Mouse (Mus musculus): ENCODE results near the gene Fstl1. TPM values are rescaled to one million over a fixed set of nuclear protein-coding genes. Genes with fewer than 3 reads are reported as not detected.

Gene Fstl1
- polyA plus RNA-seq, 1 experiment from 2014 or later = 210 TPM

- Histone ChIP-seq H3K27ac (replicated peaks) (peak within 1 kb of the TSS; percentile 99), H3K4me1 (peaks cover 24% of the 10 kb centered on the region), H3K4me3 (peak within 1 kb of the TSS; percentile 100), H3K27me3 (replicated peaks; ENCODE audit: low read depth, poor library complexity, severe bottlenecking) (no peaks in the 10 kb centered on the region), H3K9me3 (no peaks in the 10 kb centered on the region), H3K36me3 (replicated peaks) (peaks cover 28% of the 10 kb centered on the region)
- peak; percentile 90 for DNase-seq (ENCODE audit: low spot score)
- WGBS = under 1% methylated on average over 86 of the region's 86 CpGs
These were observed 91.3 kb downstream of the Fstl1 start, which contains the start of gene Lrrc58 for GRCm38 (mm10) chr16:37867791-37868505. TSS of gene Lrrc58 (plus strand) at chr16:37868389.

- peak overlapping the region; percentile 100 for H3K4me3 ChIP-seq
- peak overlapping the region; percentile 99 for H3K27ac ChIP-seq (replicated peaks)
- WGBS = under 1% methylated on average over 87 of the region's 87 CpGs
- H3K4me1 ChIP-seq = peaks cover 24% of the 10 kb centered on the region
- peaks cover 36% of the 10 kb centered on the region for H3K36me3 ChIP-seq (replicated peaks)
- peak; percentile 83 for DNase-seq (ENCODE audit: low spot score)
- no peaks in the 10 kb centered on the region for H3K9me3 ChIP-seq
- H3K27me3 ChIP-seq (replicated peaks; ENCODE audit: low read depth, poor library complexity, severe bottlenecking) = no peaks in the 10 kb centered on the region
These were observed 92.1 kb downstream of the Fstl1 start for GRCm38 (mm10) chr16:37868506-37869469.

GRCm38 (mm10) chr16:37869470-37870231 lies 93.0 kb downstream of the Fstl1 start:
- Histone ChIP-seq H3K27me3 (replicated peaks; ENCODE audit: low read depth, poor library complexity, severe bottlenecking) (no peaks in the 10 kb centered on the region), H3K9me3 (no peaks in the 10 kb centered on the region), H3K4me3 (peak overlapping the region; percentile 100), H3K27ac (replicated peaks) (peak overlapping the region; percentile 99), H3K36me3 (replicated peaks) (peaks cover 38% of the 10 kb centered on the region), H3K4me1 (peaks cover 24% of the 10 kb centered on the region)
- 33% methylated on average over 4 of the region's 4 CpGs for WGBS
- no peak for DNase-seq (ENCODE audit: low spot score)

GRCm38 (mm10) chr16:37871112-37871715 lies 94.5 kb downstream of the Fstl1 start:
- no peak for DNase-seq (ENCODE audit: low spot score)
- WGBS = 89% methylated on average over 4 of the region's 4 CpGs

GRCm38 (mm10) chr16:37874501-37875235 lies 98.0 kb downstream of the Fstl1 start:
- WGBS = 89% methylated on average over 4 of the region's 4 CpGs
- no peaks in the 10 kb centered on the region for H3K9me3 ChIP-seq
- H3K27me3 ChIP-seq (replicated peaks; ENCODE audit: low read depth, poor library complexity, severe bottlenecking) = no peaks in the 10 kb centered on the region
- no peak for DNase-seq (ENCODE audit: low spot score)
- H3K36me3 ChIP-seq (replicated peaks) = peaks cover 79% of the 10 kb centered on the region
- no peak overlapping the region for H3K4me3 ChIP-seq
- no peak overlapping the region for H3K27ac ChIP-seq (replicated peaks)
- peaks cover 19% of the 10 kb centered on the region for H3K4me1 ChIP-seq

More at GRCm38 (mm10) chr16:37871112-37871715, 94.5 kb downstream of the Fstl1 start:
- Histone ChIP-seq H3K36me3 (replicated peaks) (peaks cover 45% of the 10 kb centered on the region), H3K27ac (replicated peaks) (no peak overlapping the region), H3K4me1 (peaks cover 24% of the 10 kb centered on the region), H3K4me3 (peak overlapping the region; percentile 16; the same call in 1 of the 2 replicates), H3K27me3 (replicated peaks; ENCODE audit: low read depth, poor library complexity, severe bottlenecking) (no peaks in the 10 kb centered on the region), H3K9me3 (no peaks in the 10 kb centered on the region)

- peaks cover 84% of the 10 kb centered on the region for H3K36me3 ChIP-seq (replicated peaks)
- H3K4me3 ChIP-seq = no peak overlapping the region
- H3K27ac ChIP-seq (replicated peaks) = no peak overlapping the region
- H3K4me1 ChIP-seq = 0 out of 2 replicates have a peak, but pooled peaks cover 4% of the 10 kb centered on the region
- H3K27me3 ChIP-seq (replicated peaks; ENCODE audit: low read depth, poor library complexity, severe bottlenecking) = no peaks in the 10 kb centered on the region
- WGBS = 97% methylated on average over 3 of the region's 3 CpGs
- no peaks in the 10 kb centered on the region for H3K9me3 ChIP-seq
- DNase-seq (ENCODE audit: low spot score) = no peak
These were observed 100.7 kb downstream of the Fstl1 start for GRCm38 (mm10) chr16:37877406-37877805.

- Histone ChIP-seq H3K36me3 (replicated peaks) (peaks cover 86% of the 10 kb centered on the region), H3K27me3 (replicated peaks; ENCODE audit: low read depth, poor library complexity, severe bottlenecking) (no peaks in the 10 kb centered on the region), H3K9me3 (no peaks in the 10 kb centered on the region), H3K4me1 (0 out of 2 replicates have a peak, but pooled peaks cover 4% of the 10 kb centered on the region), H3K4me3 (no peak overlapping the region), H3K27ac (replicated peaks) (no peak overlapping the region)
- DNase-seq (ENCODE audit: low spot score) = no peak
- 93% methylated on average over 7 of the region's 7 CpGs for WGBS
These were observed 102.4 kb downstream of the Fstl1 start for GRCm38 (mm10) chr16:37878951-37879505.

GRCm38 (mm10) chr16:37879750-37880419 lies 103.2 kb downstream of the Fstl1 start:
- H3K4me1 ChIP-seq = 0 out of 2 replicates have a peak, but pooled peaks cover 4% of the 10 kb centered on the region
- no peaks in the 10 kb centered on the region for H3K9me3 ChIP-seq
- H3K27ac ChIP-seq (replicated peaks) = no peak overlapping the region
- 94% methylated on average over 4 of the region's 4 CpGs for WGBS
- DNase-seq (ENCODE audit: low spot score) = no peak
- H3K4me3 ChIP-seq = no peak overlapping the region
- peaks cover 86% of the 10 kb centered on the region for H3K36me3 ChIP-seq (replicated peaks)
- no peaks in the 10 kb centered on the region for H3K27me3 ChIP-seq (replicated peaks; ENCODE audit: low read depth, poor library complexity, severe bottlenecking)

- Histone ChIP-seq H3K27ac (replicated peaks) (no peak overlapping the region), H3K27me3 (replicated peaks; ENCODE audit: low read depth, poor library complexity, severe bottlenecking) (no peaks in the 10 kb centered on the region), H3K4me1 (0 out of 2 replicates have a peak, but pooled peaks cover 4% of the 10 kb centered on the region), H3K4me3 (no peak overlapping the region), H3K36me3 (replicated peaks) (peaks cover 84% of the 10 kb centered on the region), H3K9me3 (no peaks in the 10 kb centered on the region)
- no peak for DNase-seq (ENCODE audit: low spot score)
- WGBS = 83% methylated on average over 2 of the region's 2 CpGs
These were observed 104.5 kb downstream of the Fstl1 start for GRCm38 (mm10) chr16:37881168-37881567.
